Mouse (Mus musculus): Measurements from ENCODE around the gene Rhox2h. TPM values are rescaled to one million over a fixed set of nuclear protein-coding genes. Genes with fewer than 3 reads are reported as not detected.
"Not testable (repeated sequence)": the region's sequence is repeated elsewhere in the genome, so short reads cannot be mapped to it uniquely, and the experiment has no call there.

The Rhox2h gene
- not detected for total RNA-seq (2021)

GRCm38 (mm10) chrX:37673177-37673576 is at the start of gene Rhox2h:
Rhox2h (minus strand) TSS chrX:37673277.
- DNase-seq (ENCODE audit: extremely low spot score in 1 of 2, low spot score in 1 of 2), result not testable (repeated sequence)

GRCm38 (mm10) chrX:37701821-37702387 is 28.8 kb upstream of the Rhox2h start:
- DNase-seq (ENCODE audit: extremely low spot score in 1 of 2, low spot score in 1 of 2), result no peak

GRCm38 (mm10) chrX:37692261-37692660 is 19.2 kb upstream of the Rhox2h start:
- no peak for DNase-seq (ENCODE audit: extremely low spot score in 1 of 2, low spot score in 1 of 2)

- no peak for DNase-seq (ENCODE audit: extremely low spot score in 1 of 2, low spot score in 1 of 2)
Observed at GRCm38 (mm10) chrX:37683031-37683715, 10.1 kb upstream of the Rhox2h start.

- DNase-seq (ENCODE audit: extremely low spot score in 1 of 2, low spot score in 1 of 2), result not testable (repeated sequence)
Observed at GRCm38 (mm10) chrX:37668664-37669063, 4.4 kb downstream of the Rhox2h start, which contains the start of gene Rhox3h. Rhox3h (minus strand) TSS chrX:37668764.

GRCm38 (mm10) chrX:37651227-37651626 is 21.9 kb downstream of the Rhox2h start, which contains the start of gene Rhox4g:
Rhox4g (minus strand) TSS chrX:37651327.
- not testable (repeated sequence) for DNase-seq (ENCODE audit: extremely low spot score in 1 of 2, low spot score in 1 of 2)

- not testable (repeated sequence) for DNase-seq (ENCODE audit: extremely low spot score in 1 of 2, low spot score in 1 of 2)
Observed at GRCm38 (mm10) chrX:37643370-37643769, 29.7 kb downstream of the Rhox2h start, which contains the start of gene Rhox2g. Rhox2g (minus strand) TSS chrX:37643470.

- not testable (repeated sequence) for DNase-seq (ENCODE audit: extremely low spot score in 1 of 2, low spot score in 1 of 2)
Observed at GRCm38 (mm10) chrX:37628512-37628911, 44.6 kb downstream of the Rhox2h start, which contains the start of gene Rhox3g. Rhox3g (minus strand) TSS chrX:37628612.

Other genes with a start within 250 kb of the Rhox2h start
- not detected for gene Rhox4b, start 240.8 kb downstream of the Rhox2h start, total RNA-seq (2021)
- not detected for gene Rhox2c, start 219.6 kb downstream of the Rhox2h start, total RNA-seq (2021)
- gene Rhox3c, start 214.7 kb downstream of the Rhox2h start, total RNA-seq (2021), result not detected
- not detected for gene Rhox4c, start 192.9 kb downstream of the Rhox2h start, total RNA-seq (2021)
- not detected for gene Rhox2d, start 179.8 kb downstream of the Rhox2h start, total RNA-seq (2021)
- gene Rhox4d, start 158.9 kb downstream of the Rhox2h start, total RNA-seq (2021), result not detected
- gene Rhox2e, start 142.8 kb downstream of the Rhox2h start, total RNA-seq (2021), result not detected
- not detected for gene Rhox3e, start 131.3 kb downstream of the Rhox2h start, total RNA-seq (2021)
- gene Rhox4e, start 115.9 kb downstream of the Rhox2h start, total RNA-seq (2021), result not detected
- not detected for gene Rhox2f, start 101.9 kb downstream of the Rhox2h start, total RNA-seq (2021)
- not detected for gene Rhox3f, start 92.3 kb downstream of the Rhox2h start, total RNA-seq (2021)
- not detected for gene Rhox4f, start 65.6 kb downstream of the Rhox2h start, total RNA-seq (2021)
- not detected for gene Rhox3g, start 44.7 kb downstream of the Rhox2h start, total RNA-seq (2021)
- gene Rhox2g, start 29.8 kb downstream of the Rhox2h start, total RNA-seq (2021), result not detected
- not detected for gene Rhox4g, start 21.9 kb downstream of the Rhox2h start, total RNA-seq (2021)
- not detected for gene Rhox3h, start 4.5 kb downstream of the Rhox2h start, total RNA-seq (2021)
- gene Rhox5, start 131.6 kb upstream of the Rhox2h start, total RNA-seq (2021), result not detected
- not detected for gene Rhox6, start 153.6 kb upstream of the Rhox2h start, total RNA-seq (2021)
- gene Rhox7a, start 158.4 kb upstream of the Rhox2h start, total RNA-seq (2021), result not detected
- gene Rhox8, start 205.7 kb upstream of the Rhox2h start, total RNA-seq (2021), result not detected
- not detected for gene Rhox7b, start 224.0 kb upstream of the Rhox2h start, total RNA-seq (2021)
- not detected for gene Rhox9, start 228.5 kb upstream of the Rhox2h start, total RNA-seq (2021)